8 mouse cellular contexts compared by ENCODE assay signal in the genomic region with DNA sequence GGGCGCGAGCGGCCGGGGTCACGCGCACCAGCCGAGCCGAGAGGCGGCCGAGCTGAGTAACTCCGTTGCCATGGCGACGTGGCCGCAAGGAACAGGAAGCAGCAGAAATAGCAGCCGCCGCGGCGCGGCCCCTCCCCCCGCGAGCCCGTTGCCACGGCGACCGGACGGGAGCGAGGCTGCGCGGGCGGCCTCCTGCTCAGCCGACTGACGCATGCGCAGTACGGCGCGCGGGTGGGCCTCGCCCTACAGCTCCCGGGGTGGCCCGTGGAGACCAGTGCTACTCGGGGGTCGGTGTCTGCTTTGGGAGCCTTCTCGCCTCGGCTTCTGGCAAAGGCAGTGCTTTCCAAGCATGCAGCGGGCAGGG.
DNase-seq lines count a peak whose midpoint lies in the region; ATAC-seq lines count a peak whose summit lies in the region.

No protein-coding gene starts in this region.

- H3K4me3 ChIP-seq in forebrain, embryonic 14.5 days (ENCODE audit: low read depth, low read length): peak overlapping the region; percentile 29
- H3K4me3 ChIP-seq in neural tube, embryonic 15.5 days (replicated peaks): peak overlapping the region; percentile 32

- intact Hi-C loops in heart, postnatal 14 days (cut with DNase I): loop anchor here (2.0 to 5.0 kb wide), 2 partner anchors 50 to 134 kb away; no protein-coding TSS in a partner anchor

- peak overlapping the region; percentile 66 for H3K9ac ChIP-seq in forebrain, embryonic 14.5 days (ENCODE audit: low read length)
- H3K9ac ChIP-seq in neural tube, embryonic 15.5 days (replicated peaks): peak overlapping the region; percentile 53

- ATAC-seq in forebrain, embryonic 14.5 days: peak; percentile 86
- peak; percentile 84 for ATAC-seq in neural tube, embryonic 15.5 days (ENCODE audit: low FRiP score)

- H3K4me2 ChIP-seq in forebrain, embryonic 14.5 days (ENCODE audit: low read length): peak overlapping the region; percentile 72
- peak overlapping the region; percentile 61 for H3K4me2 ChIP-seq in neural tube, embryonic 15.5 days

- no peaks in the 10 kb centered on the region for H3K9me3 ChIP-seq in forebrain, embryonic 14.5 days (replicated peaks; ENCODE audit: control insufficient read depth, low read length)
- H3K9me3 ChIP-seq in neural tube, embryonic 15.5 days (replicated peaks): no peaks in the 10 kb centered on the region

- peaks cover 58% of the 10 kb centered on the region for H3K4me1 ChIP-seq in forebrain, embryonic 14.5 days (ENCODE audit: control insufficient read depth, insufficient read depth, low read length)
- H3K4me1 ChIP-seq in neural tube, embryonic 15.5 days: peaks cover 84% of the 10 kb centered on the region

- DNase-seq in ES-CJ7 (ENCODE audit: low read depth, low spot score): peak; percentile 96
- DNase-seq in cerebellum, adult 11 months: peak; percentile 100
- peak; percentile 99 for DNase-seq in forebrain, embryonic 14.5 days (ENCODE audit: low spot score)
- peak; percentile 100 for DNase-seq in heart, postnatal 14 days
- DNase-seq in layer of hippocampus, adult 11-12 months (ENCODE audit: low spot score): peak; percentile 100
- peak; percentile 99 for DNase-seq in lung, adult 18-20 months
- DNase-seq in testis, postnatal 14 days (ENCODE audit: low spot score): peak; percentile 99

- under 1% methylated on average over 35 of the region's 45 CpGs for WGBS in forebrain, embryonic 14.5 days
- under 1% methylated on average over 35 of the region's 45 CpGs for WGBS in neural tube, embryonic 15.5 days

- H3K27ac ChIP-seq in forebrain, embryonic 14.5 days (ENCODE audit: low read depth, low read length): peak overlapping the region; percentile 99
- H3K27ac ChIP-seq in neural tube, embryonic 15.5 days (replicated peaks): peak overlapping the region; percentile 98

- no peaks in the 10 kb centered on the region for H3K27me3 ChIP-seq in forebrain, embryonic 14.5 days (replicated peaks; ENCODE audit: control insufficient read depth, insufficient read depth, low read length)
- H3K27me3 ChIP-seq in neural tube, embryonic 15.5 days (replicated peaks): no peaks in the 10 kb centered on the region

- H3K36me3 ChIP-seq in forebrain, embryonic 14.5 days (ENCODE audit: control insufficient read depth, insufficient read depth, low read length): no peaks in the 10 kb centered on the region
- H3K36me3 ChIP-seq in neural tube, embryonic 15.5 days: no peaks in the 10 kb centered on the region

Comparison
In these comparisons a context has a peak if more than half of its experiments do, and no peak if none do; other contexts are left out.
1. Peak in every context shown above with its lines: DNase-seq, ATAC-seq, H3K4me3 ChIP-seq and H3K27ac ChIP-seq.